Mouse (Mus musculus): ENCODE measurements at regions not wholly inside any gene's neighbourhood (a gene's known extent, or its start where the extent isn't known, plus 50 kb on each side); places are given as distances from the start of the nearest gene placed in this dataset.

DNA sequence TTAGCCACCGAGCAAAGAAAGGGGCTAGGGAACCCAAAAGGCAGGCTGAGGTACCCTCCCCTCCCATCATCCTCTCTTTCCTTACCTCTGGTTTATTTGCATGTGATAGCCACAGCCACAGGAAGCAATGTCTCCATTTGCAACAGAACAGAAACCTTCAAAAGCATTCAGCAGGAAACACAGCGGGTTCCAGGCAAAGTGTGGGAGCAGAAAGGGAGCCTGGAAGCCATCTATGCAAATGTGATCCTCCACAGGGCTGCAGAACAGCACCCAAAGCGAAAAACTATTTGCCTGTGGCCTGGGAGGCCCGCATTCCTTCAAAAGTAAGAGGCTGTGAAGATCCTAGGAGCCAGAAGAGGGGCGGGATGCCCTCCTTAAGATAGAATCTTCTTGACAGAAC, 177.6 kb downstream of the Sox9 start:
- Histone ChIP-seq H3K4me3 (replicated peaks; ENCODE audit: insufficient read depth, low read depth, low read length) (no peak overlapping the region), H3K4me1 (ENCODE audit: control insufficient read depth, insufficient read depth, low read length) (no peaks in the 10 kb centered on the region), H3K27ac (ENCODE audit: insufficient read depth, low read length) (no peak overlapping the region), H3K27me3 (ENCODE audit: control insufficient read depth, insufficient read depth, low read length) (no peaks in the 10 kb centered on the region)
- DNase-seq, result no peak
- 58% methylated on average over 5 of the region's 5 CpGs for WGBS
- TF ChIP-seq POLR2A (IDR thresholded peaks at IDR 0.05; ENCODE audit: borderline replicate concordance, insufficient read depth, low read length) (no peak), CTCF (IDR thresholded peaks at IDR 0.05; ENCODE audit: borderline replicate concordance, insufficient read depth, low read depth, low read length) (no peak)

DNA sequence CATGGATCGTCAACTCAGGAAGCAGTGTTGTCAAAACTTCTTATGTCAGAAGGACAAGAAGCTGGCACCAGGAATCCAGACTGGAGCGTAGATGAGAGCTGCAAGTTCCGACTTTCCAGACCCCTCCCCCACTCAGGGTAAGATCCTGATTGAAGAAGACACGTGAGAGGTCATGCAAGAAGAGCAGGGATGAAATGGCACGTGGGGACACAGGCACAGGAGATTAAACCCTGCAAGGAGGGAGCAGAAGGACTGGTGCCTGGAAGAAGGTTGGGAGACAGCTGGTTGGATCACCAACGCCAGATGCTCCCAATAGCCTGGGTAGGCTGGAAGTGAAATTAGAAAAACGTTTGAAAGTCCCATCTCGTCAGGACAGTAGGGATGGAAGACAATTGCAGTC, 191.3 kb downstream of the Sox9 start:
- Histone ChIP-seq H3K4me3 (replicated peaks; ENCODE audit: insufficient read depth, low read depth, low read length) (no peak overlapping the region), H3K27ac (ENCODE audit: insufficient read depth, low read length) (no peak overlapping the region), H3K4me1 (ENCODE audit: control insufficient read depth, insufficient read depth, low read length) (no peaks in the 10 kb centered on the region), H3K27me3 (ENCODE audit: control insufficient read depth, insufficient read depth, low read length) (no peaks in the 10 kb centered on the region)
- no peak for DNase-seq
- TF ChIP-seq CTCF (IDR thresholded peaks at IDR 0.05; ENCODE audit: borderline replicate concordance, insufficient read depth, low read depth, low read length) (no peak), POLR2A (IDR thresholded peaks at IDR 0.05; ENCODE audit: borderline replicate concordance, insufficient read depth, low read length) (no peak)
- 15% methylated on average over 8 of the region's 8 CpGs for WGBS

DNA sequence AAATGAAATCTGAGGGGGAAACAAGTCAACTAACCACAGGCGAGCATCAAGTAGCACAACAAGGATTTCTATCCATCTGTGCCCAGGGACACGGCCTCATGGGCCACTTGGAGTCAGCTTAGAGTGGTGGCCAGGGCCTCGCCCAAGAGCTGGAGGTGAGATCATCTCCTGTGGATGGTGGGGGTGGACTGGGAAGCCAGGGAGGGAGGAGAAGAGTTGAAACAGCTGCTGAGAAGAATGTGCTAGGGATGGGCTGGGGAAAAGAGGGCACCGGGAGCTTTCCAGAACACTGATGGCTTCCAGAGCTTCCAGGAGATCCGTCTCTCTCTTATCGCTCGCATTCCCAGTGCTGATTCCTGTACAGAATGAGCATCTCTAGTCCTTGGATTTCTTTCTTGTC, 192.9 kb downstream of the Sox9 start:
- DNase-seq, result no peak
- TF ChIP-seq CTCF (IDR thresholded peaks at IDR 0.05; ENCODE audit: borderline replicate concordance, insufficient read depth, low read depth, low read length) (no peak), POLR2A (IDR thresholded peaks at IDR 0.05; ENCODE audit: borderline replicate concordance, insufficient read depth, low read length) (no peak)
- WGBS, result 93% methylated on average over 7 of the region's 7 CpGs
- no peak overlapping the region for H3K4me3 ChIP-seq (replicated peaks; ENCODE audit: insufficient read depth, low read depth, low read length)
- H3K27me3 ChIP-seq (ENCODE audit: control insufficient read depth, insufficient read depth, low read length), result no peaks in the 10 kb centered on the region
- no peak overlapping the region for H3K27ac ChIP-seq (ENCODE audit: insufficient read depth, low read length)
- H3K4me1 ChIP-seq (ENCODE audit: control insufficient read depth, insufficient read depth, low read length), result no peaks in the 10 kb centered on the region

- Histone ChIP-seq H3K4me3 (replicated peaks; ENCODE audit: insufficient read depth, low read depth, low read length) (no peak overlapping the region), H3K27ac (ENCODE audit: insufficient read depth, low read length) (no peak overlapping the region), H3K4me1 (ENCODE audit: control insufficient read depth, insufficient read depth, low read length) (no peaks in the 10 kb centered on the region), H3K27me3 (ENCODE audit: control insufficient read depth, insufficient read depth, low read length) (no peaks in the 10 kb centered on the region)
- WGBS, result 18% methylated on average over 12 of the region's 12 CpGs
- DNase-seq, result peak in 1 of 2 experiments; percentile 2
- TF ChIP-seq POLR2A (IDR thresholded peaks at IDR 0.05; ENCODE audit: borderline replicate concordance, insufficient read depth, low read length), result no peak
- TF ChIP-seq CTCF (IDR thresholded peaks at IDR 0.05; ENCODE audit: borderline replicate concordance, insufficient read depth, low read depth, low read length), result no peak
Observed at GRCm38 (mm10) chr11:112976914-112977785, 195.1 kb downstream of the Sox9 start.

DNA sequence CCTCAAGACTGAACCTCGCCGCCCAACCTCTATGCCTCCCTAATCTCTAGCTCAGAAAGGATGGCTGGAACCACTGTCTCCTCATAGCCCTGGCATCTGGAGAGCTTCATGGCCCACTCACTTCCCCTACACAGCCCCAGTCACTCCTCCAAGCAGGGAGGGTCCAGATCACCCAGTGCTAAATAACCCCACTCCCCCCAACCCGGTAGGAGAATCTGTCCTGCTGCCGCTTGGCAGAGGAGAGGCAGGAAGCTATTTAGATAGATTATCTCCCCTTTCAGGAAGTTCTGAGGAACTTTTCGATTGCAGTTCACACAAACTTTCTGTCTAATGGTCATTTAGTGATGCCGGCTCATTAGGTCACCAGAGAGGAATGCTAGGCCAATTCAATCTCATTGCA, 196.9 kb downstream of the Sox9 start:
- WGBS, result 73% methylated on average over 6 of the region's 6 CpGs

DNA sequence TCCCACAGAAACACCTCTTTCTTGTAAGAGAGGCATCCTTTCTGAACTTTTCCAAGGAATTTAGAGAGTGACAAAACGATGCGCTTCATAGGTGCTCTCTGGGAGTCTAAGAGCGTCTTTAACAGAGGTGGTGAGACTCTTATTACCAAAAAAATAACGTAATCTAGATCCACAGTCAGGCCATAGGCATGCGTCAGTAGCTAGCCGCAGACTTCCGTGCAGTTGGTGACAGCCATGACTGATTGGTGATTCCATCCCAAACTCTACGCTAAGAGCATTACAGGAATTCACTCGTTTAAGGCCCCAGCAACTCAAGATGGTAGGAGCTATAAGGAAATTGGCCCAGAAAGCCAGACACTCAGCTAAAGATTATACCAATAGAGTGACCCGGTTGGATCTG, 197.4 kb downstream of the Sox9 start:
- Histone ChIP-seq H3K4me1 (ENCODE audit: control insufficient read depth, insufficient read depth, low read length) (no peaks in the 10 kb centered on the region), H3K27me3 (ENCODE audit: control insufficient read depth, insufficient read depth, low read length) (no peaks in the 10 kb centered on the region), H3K4me3 (replicated peaks; ENCODE audit: insufficient read depth, low read depth, low read length) (no peak overlapping the region), H3K27ac (ENCODE audit: insufficient read depth, low read length) (no peak overlapping the region)
- TF ChIP-seq CTCF (IDR thresholded peaks at IDR 0.05; ENCODE audit: borderline replicate concordance, insufficient read depth, low read depth, low read length) (no peak), POLR2A (IDR thresholded peaks at IDR 0.05; ENCODE audit: borderline replicate concordance, insufficient read depth, low read length) (no peak)
- no peak for DNase-seq
- WGBS, result 82% methylated on average over 10 of the region's 10 CpGs

More for the DNA sequence above, 196.9 kb downstream of the Sox9 start:
- H3K27ac ChIP-seq (ENCODE audit: insufficient read depth, low read length), result no peak overlapping the region
- DNase-seq, result no peak
- no peak for TF ChIP-seq POLR2A (IDR thresholded peaks at IDR 0.05; ENCODE audit: borderline replicate concordance, insufficient read depth, low read length)
- H3K4me3 ChIP-seq (replicated peaks; ENCODE audit: insufficient read depth, low read depth, low read length), result no peak overlapping the region
- no peaks in the 10 kb centered on the region for H3K4me1 ChIP-seq (ENCODE audit: control insufficient read depth, insufficient read depth, low read length)
- H3K27me3 ChIP-seq (ENCODE audit: control insufficient read depth, insufficient read depth, low read length), result no peaks in the 10 kb centered on the region

DNA sequence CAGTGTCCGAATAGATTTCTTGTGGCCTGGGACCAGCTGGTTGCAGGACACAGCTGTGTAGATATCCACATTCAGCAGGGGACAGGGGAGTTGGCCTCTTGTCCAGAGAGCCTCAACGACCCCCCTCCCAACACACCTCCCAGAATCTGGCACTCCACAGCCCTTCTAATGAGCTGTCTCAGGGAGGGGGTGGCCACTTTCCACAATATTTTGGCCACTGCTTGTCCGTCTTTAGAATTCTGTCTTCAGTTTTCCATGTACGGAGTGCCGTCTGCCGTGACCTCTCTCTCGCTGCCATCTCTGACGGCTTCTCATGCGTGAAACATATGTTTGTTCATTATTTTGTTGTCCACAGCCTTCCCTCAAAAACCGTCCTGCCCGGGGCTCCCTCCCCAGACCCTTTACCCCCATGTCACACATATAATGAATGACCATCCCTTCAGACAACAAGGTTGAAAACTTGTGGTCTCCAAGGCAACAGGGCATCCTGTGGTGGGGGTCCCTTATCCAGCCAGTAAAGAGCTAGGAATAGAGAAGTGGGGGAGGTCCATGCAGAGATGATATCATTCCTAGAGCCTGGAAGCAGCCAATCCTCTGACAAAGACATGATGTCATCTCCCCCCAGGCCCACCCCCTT, 200.3 kb downstream of the Sox9 start:
- 16% methylated on average over 11 of the region's 11 CpGs for WGBS
- Histone ChIP-seq H3K27ac (ENCODE audit: insufficient read depth, low read length) (no peak overlapping the region), H3K4me3 (replicated peaks; ENCODE audit: insufficient read depth, low read depth, low read length) (no peak overlapping the region), H3K4me1 (ENCODE audit: control insufficient read depth, insufficient read depth, low read length) (no peaks in the 10 kb centered on the region), H3K27me3 (ENCODE audit: control insufficient read depth, insufficient read depth, low read length) (no peaks in the 10 kb centered on the region)
- DNase-seq, result no peak
- TF ChIP-seq CTCF (IDR thresholded peaks at IDR 0.05; ENCODE audit: borderline replicate concordance, insufficient read depth, low read depth, low read length) (no peak), POLR2A (IDR thresholded peaks at IDR 0.05; ENCODE audit: borderline replicate concordance, insufficient read depth, low read length) (no peak)

All from cerebellum, adult 2 months (tissue).